Mouse (Mus musculus): ENCODE data around the gene Klhl15.

GRCm38 (mm10) chrX:94302928-94303327 lies 68.5 kb downstream of the Klhl15 start:
- TF ChIP-seq CTCF (IDR thresholded peaks at IDR 0.05 in 2 of 3, conservative IDR thresholded peaks at IDR 0.05 in 1 of 3; ENCODE audit: control insufficient read depth in 1 of 3, insufficient read depth in 1 of 3, low read depth in 2 of 3, low read length in 3 of 3, poor library complexity in 1 of 3, severe bottlenecking in 1 of 3): no peak
- TF ChIP-seq NRF1 (IDR thresholded peaks at IDR 0.05; ENCODE audit: insufficient read depth, low read depth, low read length, poor library complexity, severe bottlenecking): no peak
- no peak for TF ChIP-seq CHD2 (IDR thresholded peaks at IDR 0.05; ENCODE audit: low read length)
- TF ChIP-seq GATA1 (IDR thresholded peaks at IDR 0.05; ENCODE audit: low read depth, low read length): no peak
- no peak for TF ChIP-seq MXI1 (IDR thresholded peaks at IDR 0.05; ENCODE audit: low read depth, low read length)
- TF ChIP-seq POLR2A (IDR thresholded peaks at IDR 0.05; ENCODE audit: control insufficient read depth in 1 of 2, insufficient read depth in 1 of 2, low read depth in 1 of 2, low read length in 2 of 2, poor library complexity in 1 of 2): no peak
- TF ChIP-seq E2F4 (IDR thresholded peaks at IDR 0.05; ENCODE audit: borderline replicate concordance, low read depth, low read length): no peak

Data from MEL (cell line).